Mouse (Mus musculus): ENCODE data around the gene Doc2g. TPM values are rescaled to one million over a fixed set of nuclear protein-coding genes. Genes with fewer than 3 reads are reported as not detected.

The Doc2g gene
- polyA plus RNA-seq, 1 experiment from 2014 or later, result 74.6 TPM

DNA sequence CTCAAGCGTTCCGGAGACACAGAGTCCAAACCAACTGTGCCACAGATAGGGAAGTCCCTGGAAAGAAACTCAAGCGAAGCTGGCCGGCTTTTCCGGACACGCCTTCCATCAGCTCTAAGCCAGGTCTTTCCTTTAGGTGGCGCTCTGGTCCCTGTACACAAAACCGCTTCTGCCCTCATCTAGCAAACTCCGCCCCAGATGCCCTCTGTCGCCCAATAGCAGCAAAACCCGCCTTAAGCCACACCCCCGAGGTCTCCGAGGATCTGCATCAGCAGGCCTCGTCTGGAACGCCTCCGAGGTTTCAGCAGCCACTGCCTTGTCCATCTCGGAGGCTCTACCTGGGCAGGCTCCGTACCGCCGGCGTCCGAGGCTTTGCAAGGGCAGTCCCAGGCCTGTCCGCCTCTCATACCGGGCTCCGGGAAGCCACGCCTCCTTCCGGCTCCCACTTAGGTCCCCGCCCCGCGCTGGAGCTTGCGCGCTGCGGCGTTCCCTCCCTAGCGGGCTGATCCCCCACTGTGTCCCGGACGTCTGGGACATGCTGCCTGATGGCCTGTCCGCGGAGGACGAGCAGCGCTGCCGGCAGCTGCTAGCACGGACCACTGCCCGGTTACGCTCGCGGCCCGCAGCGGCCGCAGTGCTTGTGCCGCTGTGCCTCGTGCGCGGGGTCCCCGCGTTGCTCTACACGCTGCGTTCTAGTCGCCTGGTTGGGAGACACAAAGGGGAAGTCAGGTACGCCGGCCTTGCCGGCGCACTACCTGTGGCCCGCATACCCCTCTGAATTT, 2.8 kb upstream of the Doc2g start, which contains the start of the genes Nudt8 and Gm49405:
Nudt8 (plus strand) TSS at position 462 of the 782 bp plus-strand sequence.
Gm49405 (plus strand) TSS at position 508 of the 782 bp plus-strand sequence.
- under 1% methylated on average over 64 of the region's 64 CpGs for WGBS
- Histone ChIP-seq H3K9me3 (replicated peaks) (no peaks in the 10 kb centered on the region), H3K4me2 (peak within 1 kb of the TSS; percentile 87), H3K27me3 (replicated peaks) (0 out of 2 replicates have a peak, but pooled peaks cover 2% of the 10 kb centered on the region), H3K4me3 (peak within 1 kb of the TSS; percentile 77), H3K9ac (peak within 1 kb of the TSS; percentile 94), H3K36me3 (peaks cover 9% of the 10 kb centered on the region), H3K4me1 (replicated peaks) (peaks cover 59% of the 10 kb centered on the region), H3K27ac (ENCODE audit: poor library complexity, severe bottlenecking) (peak within 1 kb of the TSS; percentile 99)
- ATAC-seq (ENCODE audit: insufficient number of reproducible peaks, low FRiP score), result peak; percentile 90

DNA sequence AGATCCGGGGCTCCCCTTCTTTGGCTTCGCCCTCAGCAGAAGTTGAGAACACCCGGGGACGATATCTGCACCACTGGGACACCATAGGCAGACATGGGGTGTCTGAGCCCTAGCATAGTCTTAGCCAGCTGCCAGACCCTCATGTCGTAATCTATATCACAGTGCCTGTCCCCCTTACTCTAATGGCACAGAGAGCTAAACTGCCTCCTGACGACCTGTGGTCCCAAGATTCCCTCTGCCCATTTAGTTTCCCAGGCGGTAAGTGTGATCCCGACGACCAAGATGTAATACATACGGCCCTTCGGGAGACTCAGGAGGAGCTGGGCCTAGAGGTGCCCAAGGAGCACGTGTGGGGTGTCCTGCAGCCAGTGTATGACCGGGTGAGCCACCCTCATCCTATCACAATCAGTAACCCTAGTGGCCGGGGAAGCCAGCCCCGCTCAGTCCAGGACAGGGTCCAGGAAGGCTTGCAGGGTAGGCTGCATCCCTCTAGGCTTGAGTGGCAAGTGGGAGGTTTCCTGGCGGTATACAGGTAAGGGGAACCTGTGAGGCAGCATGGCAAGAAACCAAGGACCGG, 2.1 kb upstream of the Doc2g start:
- Histone ChIP-seq H3K9me3 (replicated peaks) (no peaks in the 10 kb centered on the region), H3K36me3 (peaks cover 14% of the 10 kb centered on the region), H3K4me1 (replicated peaks) (peaks cover 63% of the 10 kb centered on the region), H3K27ac (ENCODE audit: poor library complexity, severe bottlenecking) (peak overlapping the region; percentile 99), H3K27me3 (replicated peaks) (no peaks in the 10 kb centered on the region), H3K4me3 (peak overlapping the region; percentile 77), H3K4me2 (peak overlapping the region; percentile 87), H3K9ac (peak overlapping the region; percentile 94)
- WGBS, result 19% methylated on average over 17 of the region's 17 CpGs
- ATAC-seq (ENCODE audit: insufficient number of reproducible peaks, low FRiP score), result no peak

DNA sequence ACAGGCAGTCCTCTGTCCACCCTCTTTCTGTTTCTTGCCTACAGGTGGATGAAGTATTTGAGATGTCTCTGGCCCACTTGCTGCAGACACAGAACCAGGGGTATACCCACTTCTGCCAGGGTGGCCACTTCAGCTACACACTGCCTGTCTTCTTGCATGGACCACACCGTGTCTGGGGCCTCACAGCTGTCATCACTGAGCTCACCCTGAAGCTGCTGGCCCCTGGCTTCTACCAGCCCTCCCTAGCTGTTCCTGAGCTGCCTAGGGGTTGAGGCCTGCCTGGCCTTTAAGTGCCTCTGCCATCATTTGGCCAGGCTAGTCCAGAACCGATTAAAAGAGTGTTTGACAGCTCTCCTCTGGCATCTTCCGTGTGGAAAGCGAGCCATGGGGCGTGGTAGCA, 1.4 kb upstream of the Doc2g start:
- Histone ChIP-seq H3K9me3 (replicated peaks) (no peaks in the 10 kb centered on the region), H3K4me1 (replicated peaks) (peaks cover 65% of the 10 kb centered on the region), H3K27me3 (replicated peaks) (no peaks in the 10 kb centered on the region), H3K36me3 (peaks cover 21% of the 10 kb centered on the region), H3K4me2 (peak overlapping the region; percentile 87; the same call in 1 of the 2 replicates), H3K9ac (peak overlapping the region; percentile 94; the same call in 1 of the 2 replicates), H3K4me3 (no peak overlapping the region), H3K27ac (ENCODE audit: poor library complexity, severe bottlenecking) (peak overlapping the region; percentile 99)
- WGBS, result 67% methylated on average over 5 of the region's 5 CpGs
- no peak for ATAC-seq (ENCODE audit: insufficient number of reproducible peaks, low FRiP score)

DNA sequence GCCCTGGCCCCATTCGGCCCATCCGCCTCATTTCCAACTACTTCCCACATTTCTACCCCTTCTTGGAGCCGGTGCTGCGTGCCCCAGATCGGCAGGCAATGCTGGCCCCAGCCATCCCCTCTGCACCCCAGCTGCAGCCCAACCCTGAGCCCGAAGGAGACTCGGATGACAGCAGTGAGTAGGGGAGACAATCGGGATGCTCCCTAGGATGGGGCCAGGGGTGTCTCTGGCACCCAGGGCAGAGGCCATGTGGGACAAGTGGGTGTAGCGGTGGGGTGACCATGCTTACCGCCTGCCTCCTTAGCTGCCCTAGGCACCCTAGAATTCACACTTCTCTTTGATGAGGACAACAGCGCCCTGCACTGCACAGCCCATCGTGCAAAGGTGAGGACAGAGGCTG, 528 bp downstream of the Doc2g start:
- H3K27me3 ChIP-seq (replicated peaks), result no peaks in the 10 kb centered on the region
- ATAC-seq (ENCODE audit: insufficient number of reproducible peaks, low FRiP score), result no peak
- H3K4me1 ChIP-seq (replicated peaks), result peaks cover 59% of the 10 kb centered on the region
- peak overlapping the region; percentile 27 for H3K4me3 ChIP-seq
- H3K36me3 ChIP-seq, result peaks cover 40% of the 10 kb centered on the region
- WGBS, result 68% methylated on average over 12 of the region's 12 CpGs
- H3K4me2 ChIP-seq, result peak overlapping the region; percentile 60
- H3K9me3 ChIP-seq (replicated peaks), result no peaks in the 10 kb centered on the region
- peak overlapping the region; percentile 70 for H3K9ac ChIP-seq
- peak overlapping the region; percentile 99 for H3K27ac ChIP-seq (ENCODE audit: poor library complexity, severe bottlenecking)

DNA sequence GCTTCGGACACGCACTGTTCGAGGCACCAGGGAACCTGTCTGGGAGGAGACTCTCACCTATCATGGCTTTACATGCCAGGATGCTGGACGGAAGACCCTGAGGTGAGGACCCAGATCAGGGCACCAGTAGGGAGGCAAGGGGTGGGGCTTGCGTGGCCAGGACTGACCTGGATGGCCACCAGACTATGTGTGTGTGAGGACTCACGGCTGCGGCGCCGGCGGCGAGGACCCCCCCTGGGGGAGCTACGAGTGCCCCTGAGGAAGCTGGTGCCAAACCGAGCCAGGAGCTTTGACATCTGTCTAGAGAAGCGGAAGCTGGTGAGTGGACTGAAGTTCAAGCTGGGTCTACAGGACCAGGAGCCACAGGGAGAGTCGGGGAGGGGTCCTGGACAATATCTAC, 1.2 kb downstream of the Doc2g start:
- H3K4me3 ChIP-seq, result no peak overlapping the region
- no peak for ATAC-seq (ENCODE audit: insufficient number of reproducible peaks, low FRiP score)
- peak overlapping the region; percentile 99 for H3K27ac ChIP-seq (ENCODE audit: poor library complexity, severe bottlenecking)
- H3K9ac ChIP-seq, result peak overlapping the region; percentile 70; the same call in 1 of the 2 replicates
- H3K27me3 ChIP-seq (replicated peaks), result no peaks in the 10 kb centered on the region
- WGBS, result 75% methylated on average over 15 of the region's 15 CpGs
- no peaks in the 10 kb centered on the region for H3K9me3 ChIP-seq (replicated peaks)
- H3K4me2 ChIP-seq, result peak overlapping the region; percentile 60
- peaks cover 55% of the 10 kb centered on the region for H3K4me1 ChIP-seq (replicated peaks)
- H3K36me3 ChIP-seq, result peaks cover 47% of the 10 kb centered on the region

DNA sequence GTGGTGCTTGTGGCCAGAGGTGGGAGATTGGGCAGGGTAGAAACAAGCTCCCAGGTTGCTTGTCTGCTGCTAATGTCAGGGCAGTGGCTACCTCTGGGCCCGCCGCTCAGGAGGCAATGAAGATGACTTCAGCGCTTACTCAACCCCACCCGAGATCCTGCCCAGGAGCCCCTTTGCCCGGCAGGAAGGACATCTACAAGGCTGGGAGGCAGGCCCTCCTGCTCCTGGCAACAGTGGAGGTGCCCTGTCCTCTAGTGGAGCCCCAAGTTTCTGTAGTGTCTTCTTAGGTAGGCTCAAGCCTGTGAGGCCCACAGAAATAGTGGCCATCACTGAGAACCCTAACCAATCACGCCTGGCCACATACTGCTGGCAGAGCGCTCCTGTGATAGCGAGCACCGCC, 2.0 kb downstream of the Doc2g start:
- Histone ChIP-seq H3K27ac (ENCODE audit: poor library complexity, severe bottlenecking) (peak overlapping the region; percentile 11), H3K36me3 (peaks cover 54% of the 10 kb centered on the region), H3K4me3 (no peak overlapping the region), H3K9ac (peak overlapping the region; percentile 21; the same call in 1 of the 2 replicates), H3K27me3 (replicated peaks) (no peaks in the 10 kb centered on the region), H3K9me3 (replicated peaks) (no peaks in the 10 kb centered on the region), H3K4me2 (peak overlapping the region; percentile 6; the same call in 1 of the 2 replicates), H3K4me1 (replicated peaks) (peaks cover 51% of the 10 kb centered on the region)
- WGBS, result 83% methylated on average over 9 of the region's 9 CpGs
- ATAC-seq (ENCODE audit: insufficient number of reproducible peaks, low FRiP score), result no peak

DNA sequence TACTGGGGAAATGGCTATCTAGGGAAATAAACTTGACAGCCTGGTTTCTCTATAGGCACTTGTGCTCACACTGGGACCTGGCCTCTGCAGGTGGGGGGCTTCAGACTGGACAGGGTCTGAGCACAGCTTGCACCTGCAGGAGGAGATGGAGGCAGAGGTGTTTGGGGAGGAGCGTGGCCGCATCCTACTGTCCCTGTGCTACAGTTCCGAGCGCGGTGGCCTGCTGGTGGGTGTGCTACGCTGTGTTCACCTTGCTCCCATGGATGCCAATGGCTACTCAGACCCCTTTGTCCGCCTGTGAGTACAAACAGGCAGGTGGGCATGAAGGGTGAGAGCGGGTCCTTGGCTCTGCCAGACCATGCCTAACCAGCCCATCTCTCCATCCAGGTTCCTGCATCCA, 2.9 kb downstream of the Doc2g start:
- Histone ChIP-seq H3K9ac (no peak overlapping the region), H3K36me3 (peaks cover 61% of the 10 kb centered on the region), H3K27ac (ENCODE audit: poor library complexity, severe bottlenecking) (no peak overlapping the region), H3K4me1 (replicated peaks) (peaks cover 50% of the 10 kb centered on the region), H3K27me3 (replicated peaks) (no peaks in the 10 kb centered on the region), H3K4me2 (no peak overlapping the region), H3K4me3 (no peak overlapping the region), H3K9me3 (replicated peaks) (no peaks in the 10 kb centered on the region)
- no peak for ATAC-seq (ENCODE audit: insufficient number of reproducible peaks, low FRiP score)
- 88% methylated on average over 8 of the region's 8 CpGs for WGBS

DNA sequence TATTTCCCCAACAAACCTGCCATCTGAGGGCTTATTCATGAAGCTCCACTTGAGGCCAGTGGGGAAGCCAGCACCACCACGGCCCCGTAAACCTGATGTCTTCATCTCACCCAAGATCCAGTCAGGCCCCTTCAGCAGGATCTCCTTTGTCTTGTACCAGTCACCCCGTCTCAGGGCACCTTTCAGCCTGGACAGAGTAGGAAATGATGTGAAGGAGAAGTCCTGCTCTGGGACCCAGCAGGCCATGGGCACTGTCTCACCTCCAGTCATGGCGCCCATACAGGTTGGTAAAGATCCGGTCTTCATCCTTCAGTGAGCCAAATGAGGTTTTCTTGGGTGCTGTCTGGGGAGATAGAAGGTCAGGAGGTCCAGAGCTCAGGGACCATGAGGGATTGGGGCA, 8.0 kb downstream of the Doc2g start:
- no peak overlapping the region for H3K4me3 ChIP-seq
- 94% methylated on average over 5 of the region's 5 CpGs for WGBS
- peak overlapping the region; percentile 69; the same call in 1 of the 2 replicates for H3K4me2 ChIP-seq
- no peak for ATAC-seq (ENCODE audit: insufficient number of reproducible peaks, low FRiP score)
- H3K9me3 ChIP-seq (replicated peaks), result no peaks in the 10 kb centered on the region
- H3K9ac ChIP-seq, result no peak overlapping the region
- peaks cover 48% of the 10 kb centered on the region for H3K36me3 ChIP-seq
- H3K27ac ChIP-seq (ENCODE audit: poor library complexity, severe bottlenecking), result no peak overlapping the region
- no peaks in the 10 kb centered on the region for H3K27me3 ChIP-seq (replicated peaks)
- peaks cover 29% of the 10 kb centered on the region for H3K4me1 ChIP-seq (replicated peaks)

DNA sequence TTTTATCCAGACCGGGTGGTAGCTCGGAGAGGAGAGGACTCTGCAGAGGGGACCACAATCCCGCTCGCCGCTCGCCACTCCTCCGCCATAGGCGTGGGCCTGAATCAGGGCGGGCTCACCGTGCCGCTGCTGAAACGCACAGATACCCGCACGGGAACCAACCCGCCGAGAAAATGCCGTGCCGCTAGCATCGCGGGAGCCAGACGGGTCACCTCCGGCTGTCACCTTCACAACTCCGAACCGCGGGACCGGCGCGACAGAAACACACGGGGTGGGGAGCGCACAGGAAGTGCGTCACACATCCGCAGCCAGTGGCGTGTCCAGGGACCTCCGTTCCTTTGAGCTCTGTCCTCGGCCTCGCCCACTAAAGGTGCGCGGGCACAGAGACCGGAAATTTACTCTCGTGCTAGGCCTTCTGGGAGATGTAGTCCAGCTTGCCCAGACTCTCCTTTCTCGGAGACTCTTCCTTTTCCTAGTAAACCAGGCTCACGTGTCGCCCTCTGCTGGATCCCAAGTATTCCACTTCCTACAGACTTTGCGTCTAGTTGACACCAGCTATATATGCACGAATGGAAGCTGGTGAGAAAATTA, 9.4 kb downstream of the Doc2g start, which contains the start of gene Ndufv1:
Ndufv1 (minus strand) TSS at position 375 of the 591 bp plus-strand sequence.
- H3K4me2 ChIP-seq, result peak within 1 kb of the TSS; percentile 69
- peak within 1 kb of the TSS; percentile 53 for H3K27ac ChIP-seq (ENCODE audit: poor library complexity, severe bottlenecking)
- peaks cover 34% of the 10 kb centered on the region for H3K36me3 ChIP-seq
- H3K9ac ChIP-seq, result peak within 1 kb of the TSS; percentile 84
- H3K4me3 ChIP-seq, result peak within 1 kb of the TSS; percentile 85
- under 1% methylated on average over 45 of the region's 45 CpGs for WGBS
- H3K9me3 ChIP-seq (replicated peaks), result no peaks in the 10 kb centered on the region
- ATAC-seq (ENCODE audit: insufficient number of reproducible peaks, low FRiP score), result peak; percentile 98
- peaks cover 28% of the 10 kb centered on the region for H3K4me1 ChIP-seq (replicated peaks)
- H3K27me3 ChIP-seq (replicated peaks), result no peaks in the 10 kb centered on the region

DNA sequence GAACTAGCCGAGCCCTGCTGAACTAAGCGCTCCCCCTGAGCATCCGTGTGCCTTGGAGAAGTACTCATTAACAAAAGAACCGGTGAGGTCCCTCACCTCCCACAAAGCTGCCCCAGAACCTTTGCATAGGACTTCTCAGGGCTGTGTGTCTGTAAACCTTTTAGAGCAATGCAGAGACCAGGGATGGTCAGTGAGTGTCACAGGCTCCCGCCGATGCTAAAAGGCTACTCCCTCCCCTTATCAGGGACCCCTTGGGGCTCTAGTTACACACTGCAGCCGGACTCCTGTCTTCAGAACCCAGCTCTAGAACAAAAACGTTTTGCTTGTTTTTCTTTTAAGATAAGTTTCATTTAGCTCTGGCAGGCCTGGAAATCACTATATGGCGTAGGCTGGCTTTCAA, 10.0 kb downstream of the Doc2g start:
- peak; percentile 66 for ATAC-seq (ENCODE audit: insufficient number of reproducible peaks, low FRiP score)
- Histone ChIP-seq H3K4me2 (peak overlapping the region; percentile 55), H3K9ac (peak overlapping the region; percentile 38), H3K36me3 (peaks cover 28% of the 10 kb centered on the region), H3K27ac (ENCODE audit: poor library complexity, severe bottlenecking) (peak overlapping the region; percentile 53), H3K27me3 (replicated peaks) (no peaks in the 10 kb centered on the region), H3K9me3 (replicated peaks) (no peaks in the 10 kb centered on the region), H3K4me3 (peak overlapping the region; percentile 85), H3K4me1 (replicated peaks) (peaks cover 28% of the 10 kb centered on the region)
- 8% methylated on average over 9 of the region's 9 CpGs for WGBS

DNA sequence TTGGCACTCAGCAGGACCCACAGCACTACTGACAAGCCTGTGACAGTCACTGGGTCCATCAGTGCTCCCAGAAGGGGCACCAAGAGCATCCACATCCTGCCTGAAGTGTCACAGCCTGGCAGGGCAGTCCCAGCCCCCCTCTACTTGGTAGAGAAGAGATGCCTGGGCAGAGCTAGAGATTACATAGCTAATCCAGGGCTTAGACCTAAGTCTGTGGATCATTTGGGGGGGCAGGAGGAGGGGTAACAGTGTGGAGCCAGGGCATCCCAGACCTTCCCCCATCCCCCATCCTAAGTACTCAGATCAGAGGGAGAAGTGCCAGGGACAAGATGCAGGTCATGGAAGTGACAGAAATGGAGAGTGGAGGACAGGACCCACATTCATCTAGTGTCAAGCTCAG, 11.7 kb downstream of the Doc2g start:
- no peak for ATAC-seq (ENCODE audit: insufficient number of reproducible peaks, low FRiP score)
- no peaks in the 10 kb centered on the region for H3K9me3 ChIP-seq (replicated peaks)
- peaks cover 11% of the 10 kb centered on the region for H3K36me3 ChIP-seq
- H3K4me2 ChIP-seq, result no peak overlapping the region
- H3K27me3 ChIP-seq (replicated peaks), result no peaks in the 10 kb centered on the region
- H3K4me1 ChIP-seq (replicated peaks), result peaks cover 28% of the 10 kb centered on the region
- H3K4me3 ChIP-seq, result no peak overlapping the region
- no peak overlapping the region for H3K27ac ChIP-seq (ENCODE audit: poor library complexity, severe bottlenecking)
- H3K9ac ChIP-seq, result no peak overlapping the region
